Mouse (Mus musculus) liver, embryonic 14.5 days (tissue): ENCODE data around the gene Zfp385b.

Experiments used
- CTCF ChIP-seq: IDR thresholded peaks from 2 replicates; pipeline ENCODE4 v1.5.1; 2016; ENCODE audit warnings: antibody characterized with exemption, low read depth, control low read depth
- EP300 ChIP-seq: IDR thresholded peaks from 2 replicates; pipeline ENCODE4 v1.6.1; 2016; ENCODE audit warnings: antibody characterized with exemption, low read depth

- TF ChIP-seq CTCF (no peak), EP300 (no peak)
These were observed 116.4 kb downstream of the Zfp385b start for GRCm38 (mm10) chr2:77703080-77703479.
